Mouse (Mus musculus): ENCODE measurements around the gene Klrc3. TPM values are rescaled to one million over a fixed set of nuclear protein-coding genes. Genes with fewer than 3 reads are reported as not detected.
"Not testable (repeated sequence)": the region's sequence is repeated elsewhere in the genome, so short reads cannot be mapped to it uniquely, and the experiment has no call there.

Klrc3 gene
- total and polyA plus RNA-seq, 3 experiments, result not detected

DNA sequence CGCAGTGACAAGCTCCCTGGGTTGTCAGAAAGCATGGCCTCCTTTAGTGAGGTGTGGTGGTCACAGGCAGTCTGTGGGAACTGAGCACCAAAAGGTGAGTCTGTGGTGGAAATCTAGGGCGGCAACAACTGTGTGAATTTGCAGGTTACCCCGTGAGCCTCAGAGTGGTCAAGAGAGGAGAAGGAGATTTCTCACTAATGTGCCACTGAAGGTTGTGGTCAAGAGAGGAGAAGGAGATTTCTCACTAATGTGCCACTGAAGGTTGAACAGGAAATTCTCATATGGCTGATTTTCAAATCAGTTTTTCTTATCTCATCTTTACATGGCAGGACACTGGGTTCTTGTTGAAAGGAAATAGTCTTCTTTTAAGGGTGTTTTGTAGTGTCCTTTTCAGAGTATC, 917 bp upstream of the Klrc3 start:
- not testable (repeated sequence) for H3K9me3 ChIP-seq (replicated peaks; ENCODE audit: insufficient read depth, low read length); H3K27ac ChIP-seq (ENCODE audit: control insufficient read depth, low read depth, low read length); H3K9ac ChIP-seq (ENCODE audit: control insufficient read depth, low read depth, low read length, poor library complexity, severe bottlenecking); DNase-seq (ENCODE audit: low read depth, low spot score); H3K36me3 ChIP-seq (ENCODE audit: control insufficient read depth in 1 of 2, insufficient read depth in 2 of 2, low read length in 2 of 2); H3K27me3 ChIP-seq (ENCODE audit: control insufficient read depth in 1 of 2, insufficient read depth in 2 of 2, low read length in 2 of 2); H3K4me3 ChIP-seq (ENCODE audit: control insufficient read depth in 1 of 2, insufficient read depth in 1 of 2, low read depth in 2 of 2, low read length in 2 of 2); H3K79me2 ChIP-seq (ENCODE audit: control insufficient read depth, insufficient read depth, low read length, poor library complexity); H3K4me1 ChIP-seq (ENCODE audit: control insufficient read depth in 1 of 2, insufficient read depth in 2 of 2, low read length in 2 of 2)

- H3K27me3 ChIP-seq (ENCODE audit: control insufficient read depth in 1 of 2, insufficient read depth in 2 of 2, low read length in 2 of 2); H3K4me3 ChIP-seq (ENCODE audit: control insufficient read depth in 1 of 2, insufficient read depth in 1 of 2, low read depth in 2 of 2, low read length in 2 of 2); H3K9me3 ChIP-seq (replicated peaks; ENCODE audit: insufficient read depth, low read length); H3K4me1 ChIP-seq (ENCODE audit: control insufficient read depth in 1 of 2, insufficient read depth in 2 of 2, low read length in 2 of 2); DNase-seq (ENCODE audit: low read depth, low spot score); H3K9ac ChIP-seq (ENCODE audit: control insufficient read depth, low read depth, low read length, poor library complexity, severe bottlenecking); H3K36me3 ChIP-seq (ENCODE audit: control insufficient read depth in 1 of 2, insufficient read depth in 2 of 2, low read length in 2 of 2); H3K27ac ChIP-seq (ENCODE audit: control insufficient read depth, low read depth, low read length); H3K79me2 ChIP-seq (ENCODE audit: control insufficient read depth, insufficient read depth, low read length, poor library complexity): not testable (repeated sequence)
Observed at GRCm38 (mm10) chr6:129631046-129631445, 12.1 kb downstream of the Klrc3 start.

DNA sequence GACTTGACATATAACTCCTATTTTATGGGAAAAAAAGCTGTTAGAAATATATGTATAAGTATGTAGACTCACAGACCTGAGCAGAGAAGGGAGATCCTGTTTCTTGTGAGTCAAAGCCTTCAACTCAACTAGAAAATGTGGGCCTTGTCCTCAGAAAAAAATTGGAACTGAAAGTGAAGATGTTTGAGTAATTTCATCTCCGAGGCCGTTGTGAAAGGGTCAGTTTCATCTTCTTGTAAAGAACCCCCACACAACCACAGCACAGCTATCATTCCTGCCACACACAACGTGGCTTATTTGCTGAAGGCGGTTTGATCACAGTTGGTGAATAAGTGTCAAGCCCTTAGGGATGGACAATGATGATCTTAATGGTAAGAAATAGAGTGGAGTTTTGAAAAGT, 19.4 kb downstream of the Klrc3 start, which contains the start of gene Klrk1:
Klrk1 (minus strand) TSS at position 130 of the 400 bp plus-strand sequence.
- no peak within 1 kb of the TSS for H3K4me3 ChIP-seq (ENCODE audit: control insufficient read depth in 1 of 2, insufficient read depth in 1 of 2, low read depth in 2 of 2, low read length in 2 of 2)
- TF ChIP-seq CHD1 (IDR thresholded peaks at IDR 0.05; ENCODE audit: low read depth, low read length), result no peak
- TF ChIP-seq KAT2A (conservative IDR thresholded peaks at IDR 0.05; ENCODE audit: low read depth, low read length), result no peak
- TF ChIP-seq HCFC1 (IDR thresholded peaks at IDR 0.05; ENCODE audit: low read depth, low read length), result no peak
- no peak for TF ChIP-seq MYB (IDR thresholded peaks at IDR 0.05; ENCODE audit: low read depth, low read length)
- no peak for TF ChIP-seq MEF2A (IDR thresholded peaks at IDR 0.05; ENCODE audit: extremely low read depth, insufficient replicate concordance, low read depth, low read length, poor library complexity, severe bottlenecking)
- no peak for TF ChIP-seq MAX (IDR thresholded peaks at IDR 0.05; ENCODE audit: low read length)
- no peak for TF ChIP-seq ZKSCAN1 (IDR thresholded peaks at IDR 0.05; ENCODE audit: low read depth, low read length)
- no peak for TF ChIP-seq USF2 (IDR thresholded peaks at IDR 0.05; ENCODE audit: borderline replicate concordance in 1 of 2, insufficient read depth in 1 of 2, low read depth in 1 of 2, low read length in 2 of 2)
- no peak for TF ChIP-seq ELF1 (IDR thresholded peaks at IDR 0.05; ENCODE audit: low read depth, low read length)
- no peak for TF ChIP-seq POLR2A (IDR thresholded peaks at IDR 0.05; ENCODE audit: control insufficient read depth in 1 of 2, insufficient read depth in 1 of 2, low read depth in 1 of 2, low read length in 2 of 2, poor library complexity in 1 of 2)
- TF ChIP-seq POLR2AphosphoS2 (IDR thresholded peaks at IDR 0.05; ENCODE audit: low read length), result no peak
- TF ChIP-seq SIN3A (IDR thresholded peaks at IDR 0.05; ENCODE audit: low read length), result no peak
- TF ChIP-seq UBTF (IDR thresholded peaks at IDR 0.05; ENCODE audit: borderline replicate concordance, insufficient read depth, low read depth, low read length), result no peak
- no peak for TF ChIP-seq TBP (IDR thresholded peaks at IDR 0.05; ENCODE audit: low read depth, low read length)
- no peak for TF ChIP-seq EP300 (IDR thresholded peaks at IDR 0.05; ENCODE audit: low read depth in 1 of 2, low read length in 2 of 2)
- TF ChIP-seq USF1 (IDR thresholded peaks at IDR 0.05; ENCODE audit: low read depth, low read length), result no peak
- no peak for TF ChIP-seq ZMIZ1 (IDR thresholded peaks at IDR 0.05; ENCODE audit: low read depth, low read length)
- H3K4me1 ChIP-seq (ENCODE audit: control insufficient read depth in 1 of 2, insufficient read depth in 2 of 2, low read length in 2 of 2), result no peaks in the 10 kb centered on the region
- H3K79me2 ChIP-seq (ENCODE audit: control insufficient read depth, insufficient read depth, low read length, poor library complexity), result no peaks in the 10 kb centered on the region
- H3K9me3 ChIP-seq (replicated peaks; ENCODE audit: insufficient read depth, low read length), result no peaks in the 10 kb centered on the region
- no peak within 1 kb of the TSS for H3K9ac ChIP-seq (ENCODE audit: control insufficient read depth, low read depth, low read length, poor library complexity, severe bottlenecking)
- no peak within 1 kb of the TSS for H3K27ac ChIP-seq (ENCODE audit: control insufficient read depth, low read depth, low read length)
- no peaks in the 10 kb centered on the region for H3K27me3 ChIP-seq (ENCODE audit: control insufficient read depth in 1 of 2, insufficient read depth in 2 of 2, low read length in 2 of 2)
- H3K36me3 ChIP-seq (ENCODE audit: control insufficient read depth in 1 of 2, insufficient read depth in 2 of 2, low read length in 2 of 2), result no peaks in the 10 kb centered on the region
- no peak for DNase-seq (ENCODE audit: low read depth, low spot score)

Measured in MEL (cell line).